Mouse (Mus musculus) hindbrain, embryonic 16.5 days (tissue): ENCODE data around the gene Chst11. TPM values are rescaled to one million over a fixed set of nuclear protein-coding genes. Genes with fewer than 3 reads are reported as not detected.

Experiments used
- ATAC-seq: fragments of 200-750 bp; cut with Nextera tagmentation; 2 replicates; pipeline ENCODE4 v1.8.0; 2017; ENCODE audit warnings: moderate TSS enrichment, moderate library complexity
- H3K27ac ChIP-seq: fragments of 300-500 bp; sonication (generic); 2 replicates; pipeline ENCODE4 v1.5.1; 2014; ENCODE audit warnings: low read depth, mild to moderate bottlenecking, control low read depth, low read length, moderate library complexity
- H3K27me3 ChIP-seq: fragments of 300-500 bp; sonication (generic); replicated peaks from 2 replicates; pipeline ENCODE4 v1.6.1; 2014; ENCODE audit warnings: low read length; ENCODE audit not compliant: control insufficient read depth, insufficient read depth
- H3K36me3 ChIP-seq: fragments of 300-500 bp; sonication (generic); 2 replicates; pipeline ENCODE4 v1.6.1; 2014; ENCODE audit warnings: mild to moderate bottlenecking, low read length, moderate library complexity, mixed read lengths; ENCODE audit not compliant: control insufficient read depth, insufficient read depth
- H3K4me1 ChIP-seq: fragments of 300-500 bp; sonication (generic); 2 replicates; pipeline ENCODE4 v1.6.1; 2014; ENCODE audit warnings: low read depth, low read length; ENCODE audit not compliant: control insufficient read depth, insufficient read depth
- H3K4me2 ChIP-seq: fragments of 300-500 bp; sonication (generic); 2 replicates; pipeline ENCODE4 v1.6.1; 2014; ENCODE audit warnings: mild to moderate bottlenecking, low read length, control low read depth, moderate library complexity
- H3K4me3 ChIP-seq: fragments of 300-500 bp; sonication (generic); 2 replicates; pipeline ENCODE4 v1.5.1; 2014; ENCODE audit warnings: mild to moderate bottlenecking, low read length, control low read depth, moderate library complexity
- H3K9ac ChIP-seq: fragments of 300-500 bp; sonication (generic); 2 replicates; pipeline ENCODE4 v1.6.1; 2014; ENCODE audit warnings: low read depth, mild to moderate bottlenecking, control low read depth, low read length, moderate library complexity
- H3K9me3 ChIP-seq: fragments of 300-500 bp; sonication (generic); 2 replicates; pipeline ENCODE4 v1.6.1; 2014; ENCODE audit warnings: mild to moderate bottlenecking, low read length, moderate library complexity; ENCODE audit not compliant: control insufficient read depth
- WGBS: fragments of 180-500 bp; shearing (Covaris S2); extraction: QIAGEN DNeasy Blood & Tissue Kit; methylation state at CpG from one replicate; pipeline ENCODE4 v1.1.7; 2014; 5-methylcytosine and 5-hydroxymethylcytosine counted together
- polyA plus RNA-seq: library from polyadenylated mRNA; unstranded; fragments of >200 nt; fragmentation: Nextera tagmentation; extraction: Ambion mirVana; gene quantifications from 2 replicates; pipeline ENCODE4 v1.2.1, GENCODE M21; 2015

Gene Chst11
- polyA plus RNA-seq, 1 experiment from 2014 or later: 3.6 TPM

GRCm38 (mm10) chr10:83071785-83072580, 86.7 kb downstream of the Chst11 start:
- WGBS: 71% methylated on average over 19 of the region's 19 CpGs
- no peaks in the 10 kb centered on the region for H3K27me3 ChIP-seq
- no peak overlapping the region for H3K9ac ChIP-seq

GRCm38 (mm10) chr10:83073119-83073518, 87.8 kb downstream of the Chst11 start:
- no peak overlapping the region for H3K27ac ChIP-seq
- H3K4me3 ChIP-seq: no peak overlapping the region
- H3K4me1 ChIP-seq: peaks cover 3% of the 10 kb centered on the region; the same call in 1 of the 2 replicates
- H3K9ac ChIP-seq: no peak overlapping the region
- H3K36me3 ChIP-seq: no peaks in the 10 kb centered on the region
- H3K4me2 ChIP-seq: no peak overlapping the region
- peak; percentile 34; the same call in 1 of the 2 replicates for ATAC-seq
- 53% methylated on average over 7 of the region's 7 CpGs for WGBS
- no peaks in the 10 kb centered on the region for H3K9me3 ChIP-seq
- no peaks in the 10 kb centered on the region for H3K27me3 ChIP-seq

More at GRCm38 (mm10) chr10:83071785-83072580, 86.7 kb downstream of the Chst11 start:
- Histone ChIP-seq H3K4me1 (peaks cover 8% of the 10 kb centered on the region; the same call in 1 of the 2 replicates), H3K4me3 (no peak overlapping the region), H3K36me3 (no peaks in the 10 kb centered on the region), H3K9me3 (no peaks in the 10 kb centered on the region), H3K27ac (no peak overlapping the region), H3K4me2 (no peak overlapping the region)
- ATAC-seq: peak; percentile 15; the same call in 1 of the 2 replicates

- Histone ChIP-seq H3K4me1 (peaks cover 16% of the 10 kb centered on the region), H3K27me3 (no peaks in the 10 kb centered on the region), H3K4me2 (no peak overlapping the region), H3K4me3 (no peak overlapping the region), H3K27ac (no peak overlapping the region), H3K9ac (no peak overlapping the region), H3K36me3 (no peaks in the 10 kb centered on the region), H3K9me3 (no peaks in the 10 kb centered on the region)
- ATAC-seq: no peak
- WGBS: 69% methylated on average over 7 of the region's 7 CpGs
These were observed 91.5 kb downstream of the Chst11 start for GRCm38 (mm10) chr10:83076816-83077215.

- WGBS: 78% methylated on average over 8 of the region's 8 CpGs
- H3K9ac ChIP-seq: no peak overlapping the region
- no peak overlapping the region for H3K4me2 ChIP-seq
- no peaks in the 10 kb centered on the region for H3K27me3 ChIP-seq
- no peak overlapping the region for H3K27ac ChIP-seq
- ATAC-seq: no peak
- H3K36me3 ChIP-seq: no peaks in the 10 kb centered on the region
- H3K9me3 ChIP-seq: no peaks in the 10 kb centered on the region
- peaks cover 19% of the 10 kb centered on the region for H3K4me1 ChIP-seq
- no peak overlapping the region for H3K4me3 ChIP-seq
These were observed 93.4 kb downstream of the Chst11 start for GRCm38 (mm10) chr10:83078723-83079122.

GRCm38 (mm10) chr10:83079755-83080154, 94.5 kb downstream of the Chst11 start:
- Histone ChIP-seq H3K36me3 (no peaks in the 10 kb centered on the region), H3K27ac (no peak overlapping the region), H3K9ac (no peak overlapping the region), H3K27me3 (no peaks in the 10 kb centered on the region), H3K4me2 (no peak overlapping the region), H3K9me3 (no peaks in the 10 kb centered on the region), H3K4me3 (no peak overlapping the region), H3K4me1 (peaks cover 23% of the 10 kb centered on the region)
- WGBS: 74% methylated on average over 13 of the region's 13 CpGs
- ATAC-seq: no peak

- WGBS: 53% methylated on average over 12 of the region's 12 CpGs
- no peaks in the 10 kb centered on the region for H3K27me3 ChIP-seq
- ATAC-seq: peak; percentile 25; the same call in 1 of the 2 replicates
These were observed 95.0 kb downstream of the Chst11 start for GRCm38 (mm10) chr10:83080275-83080741.

GRCm38 (mm10) chr10:83080930-83081329, 95.6 kb downstream of the Chst11 start:
- Histone ChIP-seq H3K4me3 (no peak overlapping the region), H3K4me1 (peaks cover 23% of the 10 kb centered on the region), H3K27me3 (no peaks in the 10 kb centered on the region), H3K9ac (no peak overlapping the region), H3K27ac (peak overlapping the region; percentile 31; the same call in 1 of the 2 replicates), H3K4me2 (no peak overlapping the region), H3K36me3 (no peaks in the 10 kb centered on the region), H3K9me3 (no peaks in the 10 kb centered on the region)
- WGBS: 35% methylated on average over 10 of the region's 10 CpGs
- no peak; the same call in 1 of the 2 replicates for ATAC-seq

More at GRCm38 (mm10) chr10:83080275-83080741, 95.0 kb downstream of the Chst11 start:
- Histone ChIP-seq H3K9ac (0 out of 2 replicates have a peak overlapping the region, but pooled peaks have one; percentile 1), H3K4me2 (no peak overlapping the region), H3K4me1 (peaks cover 23% of the 10 kb centered on the region), H3K4me3 (no peak overlapping the region), H3K27ac (peak overlapping the region; percentile 21; the same call in 1 of the 2 replicates), H3K9me3 (no peaks in the 10 kb centered on the region), H3K36me3 (no peaks in the 10 kb centered on the region)

GRCm38 (mm10) chr10:83083946-83084345, 98.6 kb downstream of the Chst11 start:
- no peak overlapping the region for H3K4me2 ChIP-seq
- H3K36me3 ChIP-seq: no peaks in the 10 kb centered on the region
- 48% methylated on average over 9 of the region's 9 CpGs for WGBS
- no peaks in the 10 kb centered on the region for H3K9me3 ChIP-seq
- H3K4me3 ChIP-seq: no peak overlapping the region
- peaks cover 26% of the 10 kb centered on the region for H3K4me1 ChIP-seq
- H3K27me3 ChIP-seq: no peaks in the 10 kb centered on the region
- no peak overlapping the region for H3K27ac ChIP-seq
- no peak for ATAC-seq
- H3K9ac ChIP-seq: no peak overlapping the region

GRCm38 (mm10) chr10:83088318-83088717, 103.0 kb downstream of the Chst11 start:
- no peak overlapping the region for H3K4me2 ChIP-seq
- no peak overlapping the region for H3K27ac ChIP-seq
- H3K9me3 ChIP-seq: no peaks in the 10 kb centered on the region
- no peaks in the 10 kb centered on the region for H3K36me3 ChIP-seq
- WGBS: 56% methylated on average over 7 of the region's 7 CpGs
- H3K9ac ChIP-seq: no peak overlapping the region
- no peak overlapping the region for H3K4me3 ChIP-seq
- ATAC-seq: no peak
- H3K27me3 ChIP-seq: no peaks in the 10 kb centered on the region
- peaks cover 11% of the 10 kb centered on the region for H3K4me1 ChIP-seq
